Comparison of ENCODE assay signal across 8 mouse cellular contexts in the genomic region with DNA sequence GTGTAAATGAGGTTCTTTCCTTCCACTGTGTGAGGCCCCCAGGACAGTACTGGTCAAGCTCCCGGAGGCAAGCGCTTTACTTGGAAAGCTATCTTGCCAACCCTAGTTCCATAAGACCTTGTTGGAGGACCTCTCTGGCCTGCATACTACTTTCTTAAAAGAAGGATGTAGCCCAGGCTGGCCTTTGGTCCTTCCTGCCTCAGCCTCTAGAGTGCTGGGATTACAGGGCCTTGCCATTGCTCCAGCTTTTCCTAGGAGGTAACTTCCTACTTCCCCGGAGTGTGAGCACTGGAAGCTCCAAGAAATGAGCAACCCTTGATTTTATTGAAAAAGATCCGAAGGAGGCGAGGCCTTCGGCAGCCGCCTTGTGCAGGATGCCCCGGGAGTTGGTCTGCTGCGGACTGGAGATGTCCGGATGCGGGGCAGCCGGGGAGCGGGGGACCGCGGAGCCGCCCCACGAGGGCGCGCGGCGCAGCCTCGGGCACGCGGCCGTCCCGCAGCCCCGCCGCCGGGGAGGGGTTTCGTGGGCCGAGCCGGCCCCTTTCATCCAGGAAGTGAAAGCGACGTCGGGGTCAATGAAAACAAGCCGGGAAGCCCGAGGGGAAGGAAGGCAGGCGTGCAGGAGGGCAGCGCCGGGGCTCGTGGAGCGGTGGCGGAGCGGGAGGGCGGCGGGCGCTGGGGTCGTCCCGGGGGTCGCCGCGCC. TPM values are rescaled to one million over a fixed set of nuclear protein-coding genes. Genes with fewer than 3 reads are reported as not detected.
A peak's percentile ranks its signal among the peaks of the same experiment; 100 is the strongest.
DNase-seq lines count a peak whose midpoint lies in the region; ATAC-seq and TF ChIP-seq lines count a peak whose summit lies in the region.

Gene Plekha3 (plus strand): TSS at position 557 of the 703 bp plus-strand sequence.

- H3K9ac ChIP-seq in heart, embryonic 11.5 days (ENCODE audit: low read depth, low read length), result peak within 1 kb of the TSS; percentile 85
- peak within 1 kb of the TSS; percentile 91 for H3K9ac ChIP-seq in kidney, embryonic 16.5 days (replicated peaks; ENCODE audit: low read length)

- peak within 1 kb of the TSS; percentile 84 for H3K4me2 ChIP-seq in heart, embryonic 11.5 days
- peak within 1 kb of the TSS; percentile 76 for H3K4me2 ChIP-seq in kidney, embryonic 16.5 days (replicated peaks; ENCODE audit: low read depth, low read length)

- no peaks in the 10 kb centered on the region for H3K9me3 ChIP-seq in erythroblast, embryonic 14.5 days (ENCODE audit: control insufficient read depth, low read length)
- no peaks in the 10 kb centered on the region for H3K9me3 ChIP-seq in heart, embryonic 11.5 days (replicated peaks; ENCODE audit: control insufficient read depth, low read length)
- H3K9me3 ChIP-seq in kidney, embryonic 16.5 days (ENCODE audit: low read length), result no peaks in the 10 kb centered on the region

- peak; percentile 75 for ATAC-seq in heart, embryonic 11.5 days (replicated peaks; ENCODE audit: insufficient number of reproducible peaks, low FRiP score, low TSS enrichment)
- peak; percentile 78 for ATAC-seq in kidney, embryonic 16.5 days (ENCODE audit: low FRiP score, low TSS enrichment)

- H3K4me1 ChIP-seq in bone marrow macrophage, adult 2 months (ENCODE audit: control insufficient read depth, insufficient read depth, low read length), result peaks cover 37% of the 10 kb centered on the region
- peaks cover 50% of the 10 kb centered on the region for H3K4me1 ChIP-seq in erythroblast, embryonic 14.5 days (ENCODE audit: control insufficient read depth)
- H3K4me1 ChIP-seq in heart, embryonic 11.5 days (ENCODE audit: control insufficient read depth, insufficient read depth, low read length), result peaks cover 16% of the 10 kb centered on the region
- peaks cover 27% of the 10 kb centered on the region for H3K4me1 ChIP-seq in kidney, embryonic 16.5 days (ENCODE audit: insufficient read depth, low read length)

- peaks cover 3% of the 10 kb centered on the region for H3K36me3 ChIP-seq in erythroblast, embryonic 14.5 days (ENCODE audit: control insufficient read depth)
- H3K36me3 ChIP-seq in heart, embryonic 11.5 days (ENCODE audit: control insufficient read depth, insufficient read depth, low read length), result no peaks in the 10 kb centered on the region
- H3K36me3 ChIP-seq in kidney, embryonic 16.5 days (ENCODE audit: insufficient read depth, low read length), result peaks cover 5% of the 10 kb centered on the region; the same call in 1 of the 2 replicates

- WGBS in heart, embryonic 11.5 days (ENCODE audit: insufficient replicate concordance), result 5% methylated on average over 40 of the region's 52 CpGs
- 5% methylated on average over 41 of the region's 52 CpGs for WGBS in kidney, embryonic 16.5 days

- H3K27ac ChIP-seq in bone marrow macrophage, adult 2 months (ENCODE audit: insufficient read depth, low read depth, low read length), result peak within 1 kb of the TSS; percentile 71
- H3K27ac ChIP-seq in heart, embryonic 11.5 days (ENCODE audit: low read depth, low read length), result peak within 1 kb of the TSS; percentile 58
- H3K27ac ChIP-seq in kidney, embryonic 16.5 days (ENCODE audit: low read length), result peak within 1 kb of the TSS; percentile 89

- no peak for TF ChIP-seq CTCF in bone marrow macrophage, adult 2 months (IDR thresholded peaks at IDR 0.05; ENCODE audit: low read depth, low read length)

- DNase-seq in B cell, adult 2 months, result peak; percentile 82
- DNase-seq in liver, result peak; percentile 81
- peak; percentile 23 to 64 for DNase-seq in monocyte, adult 2 months (ENCODE audit: low read depth in 1 of 2, low spot score in 2 of 2)
- peak; percentile 61 to 68 for DNase-seq in spleen, postnatal 14 days (ENCODE audit: low spot score in 2 of 2)

- no peaks in the 10 kb centered on the region for H3K27me3 ChIP-seq in erythroblast, embryonic 14.5 days (ENCODE audit: control insufficient read depth)
- no peaks in the 10 kb centered on the region for H3K27me3 ChIP-seq in heart, embryonic 11.5 days (ENCODE audit: control insufficient read depth, insufficient read depth, low read length)
- H3K27me3 ChIP-seq in kidney, embryonic 16.5 days (ENCODE audit: insufficient read depth, low read length), result no peaks in the 10 kb centered on the region

- peak within 1 kb of the TSS; percentile 88 for H3K4me3 ChIP-seq in bone marrow macrophage, adult 2 months (ENCODE audit: insufficient read depth, low read length)
- peak within 1 kb of the TSS; percentile 82 for H3K4me3 ChIP-seq in erythroblast, embryonic 14.5 days (replicated peaks)
- peak within 1 kb of the TSS; percentile 88 for H3K4me3 ChIP-seq in heart, embryonic 11.5 days (ENCODE audit: low read depth, low read length)
- peak within 1 kb of the TSS; percentile 89 for H3K4me3 ChIP-seq in kidney, embryonic 16.5 days (ENCODE audit: low read length)

- no peak for TF ChIP-seq POLR2A in bone marrow macrophage, adult 2 months (IDR thresholded peaks at IDR 0.05; ENCODE audit: borderline replicate concordance, low read depth, low read length)

RNA-seq across cellular contexts. Expression of gene Plekha3, which starts in this region (rescaled TPM):
- 21.5 and 24.1 TPM in 2 replicates for polyA plus RNA-seq in bone marrow macrophage, adult 2 months (2012; ENCODE audit: insufficient read depth, insufficient read length, missing spikeins)
- 0.02 and 0.08 TPM in 2 replicates for polyA plus RNA-seq in erythroblast, embryonic 14.5 days (2012)
- 9.9 and 11.5 TPM in 2 replicates for polyA plus RNA-seq in heart, embryonic 11.5 days (2014; fragmentation: Nextera tagmentation; extraction: Ambion mirVana)
- 3.6 and 4.0 TPM in 2 replicates for polyA plus RNA-seq in kidney, embryonic 16.5 days (2015; fragmentation: Nextera tagmentation; extraction: Ambion mirVana)

Comparison
In these comparisons a context has a peak if more than half of its experiments do, and no peak if none do; other contexts are left out.
1. Peak in every context shown above with its lines: DNase-seq, ATAC-seq, H3K4me3 ChIP-seq and H3K27ac ChIP-seq.